Comparison of ENCODE assay signal across 34 mouse cellular contexts in the genomic region with DNA sequence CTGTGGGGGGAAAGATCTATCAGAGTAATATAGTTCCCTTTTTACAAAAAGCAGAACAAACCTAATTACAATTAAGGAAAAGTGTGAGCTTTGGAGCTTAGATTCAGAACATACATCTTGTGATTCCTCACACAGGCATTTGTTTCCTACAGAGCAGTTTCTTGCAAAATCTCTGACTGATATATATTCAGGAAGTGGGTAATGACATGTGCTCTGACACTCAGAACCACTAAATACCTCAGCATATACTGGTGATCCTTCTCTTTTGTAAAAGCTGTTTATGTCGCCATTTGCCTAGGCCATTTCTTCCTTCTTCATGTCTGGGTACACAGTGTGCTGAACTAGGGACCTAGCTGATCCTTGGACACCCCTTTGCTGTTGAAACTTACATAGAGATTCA. TPM values are rescaled to one million over a fixed set of nuclear protein-coding genes. Genes with fewer than 3 reads are reported as not detected.
DNase-seq lines count a peak whose midpoint lies in the region; ATAC-seq and TF ChIP-seq lines count a peak whose summit lies in the region.
"Had no signal": no experiment of that assay in that cellular context is flagged by ENCODE, and none has a peak within 500 bp of the region (broad histone marks: within the 10 kb centered on the region; RNA-seq: fewer than 3 reads in every experiment).

No protein-coding gene starts in this region.

- no peak overlapping the region for H3ac ChIP-seq in C2C12 (ENCODE audit: control insufficient read depth, insufficient read length, low read depth)

- H3K4me3 ChIP-seq in C2C12 (ENCODE audit: insufficient read depth, poor library complexity, severe bottlenecking) = no peak overlapping the region
- H3K4me3 ChIP-seq: embryonic facial prominence, embryonic 10.5 days; heart, embryonic 15.5 days; hindbrain, embryonic 15.5 days; lung, embryonic 15.5 days; midbrain, embryonic 10.5 days; stomach, embryonic 15.5 days had no signal

- no peak for TF ChIP-seq CTCF in C2C12 (IDR thresholded peaks at IDR 0.05; ENCODE audit: control insufficient read depth, insufficient read depth, insufficient read length)

- no peaks in the 10 kb centered on the region for H3K36me3 ChIP-seq in C2C12 (ENCODE audit: control insufficient read depth, insufficient read depth)
- H3K36me3 ChIP-seq: embryonic facial prominence, embryonic 10.5 days; heart, embryonic 15.5 days; hindbrain, embryonic 15.5 days; lung, embryonic 15.5 days; midbrain, embryonic 10.5 days; stomach, embryonic 15.5 days had no signal

- peak; percentile 1 for DNase-seq in lung, postnatal 25 days (ENCODE audit: low spot score)
- DNase-seq in lung, postnatal 14 days = no peak
- DNase-seq in cerebellum, adult 8-10 months = no peak
- DNase-seq in adrenal gland, postnatal 4 days (ENCODE audit: low spot score in 2 of 2) = no peak
- no peak for DNase-seq in gastrocnemius, adult 18-20 months (ENCODE audit: low spot score)
- DNase-seq: adrenal gland, postnatal 36 days; cerebellum, adult 9-11 months; forebrain, postnatal 0 days; gastrocnemius, postnatal 36 days; heart, postnatal 4 days; kidney, adult 8-10 months; kidney, postnatal 14 days; right cerebral cortex, postnatal 4 days; thymus, adult 2 months; thymus, postnatal 4 days had no signal

- no peaks in the 10 kb centered on the region for H3K79me2 ChIP-seq in C2C12 (ENCODE audit: control insufficient read depth, insufficient read depth)

- no peaks in the 10 kb centered on the region for H3K27me3 ChIP-seq in C2C12 (ENCODE audit: control insufficient read depth, insufficient read depth, insufficient read length)
- H3K27me3 ChIP-seq: heart, embryonic 15.5 days; hindbrain, embryonic 15.5 days; lung, embryonic 15.5 days; stomach, embryonic 15.5 days had no signal

- H3K79me3 ChIP-seq in C2C12 (ENCODE audit: low read depth) = no peaks in the 10 kb centered on the region

- peak; percentile 80 for ATAC-seq in common myeloid progenitor, adult 5-6 weeks (replicated peaks; ENCODE audit: low read depth, poor library complexity, severe bottlenecking)
- peak; percentile 52 for ATAC-seq in monocyte, adult 5-6 weeks (replicated peaks; ENCODE audit: insufficient number of reproducible peaks, low FRiP score, low TSS enrichment, poor library complexity, severe bottlenecking)
- ATAC-seq: forebrain, postnatal 0 days; midbrain, embryonic 16.5 days; Patski had no signal

TF ChIP-seq in C2C12, 6 proteins besides CTCF, POLR2A, EP300 and RAD21:
- TF ChIP-seq FOSL1 (IDR thresholded peaks at IDR 0.05; ENCODE audit: insufficient read depth, low read length, poor library complexity, severe bottlenecking) (no peak), CEBPB (IDR thresholded peaks at IDR 0.05; ENCODE audit: low read depth) (peak; percentile 16), MYOD1 (IDR thresholded peaks at IDR 0.05; ENCODE audit: control insufficient read depth, insufficient read length, low read depth) (no peak), MAX (IDR thresholded peaks at IDR 0.05) (no peak), MYOG (IDR thresholded peaks at IDR 0.05; ENCODE audit: control insufficient read depth, extremely low read depth, insufficient read length) (no peak)
TF ChIP-seq in C2C12: peak in this region for 1.

RNA-seq across cellular contexts. Expression of a gene that starts 2.8 kb away (rescaled TPM):
- polyA plus RNA-seq in C2C12 (2012; fragmentation: generic; extraction: Trizol) = not detected
- 0.69 TPM in 1 of 2 replicates, not detected in the other for total RNA-seq in common myeloid progenitor, adult 5-6 weeks (2017)
- total RNA-seq in monocyte, adult 5-6 weeks (2017) = not detected in 3 replicates
- not detected for total RNA-seq in adrenal gland, postnatal 4 days (2021)
- not detected for total RNA-seq in gastrocnemius, adult 18-20 months (2021)
- total RNA-seq: adrenal gland, adult 18-20 months; adrenal gland, postnatal 36 days; forebrain, postnatal 0 days; gastrocnemius, postnatal 36 days; heart, postnatal 4 days; layer of hippocampus, adult 18-20 months; left cerebral cortex, adult 18-20 months; left cerebral cortex, postnatal 36 days had no signal
- polyA plus RNA-seq: embryonic facial prominence, embryonic 10.5 days; forebrain, postnatal 0 days; heart, embryonic 15.5 days; hindbrain, embryonic 15.5 days; intestine, embryonic 14.5 days; limb, embryonic 14.5 days; liver, embryonic 14.5 days; lung, embryonic 15.5 days; midbrain, embryonic 10.5 days; midbrain, embryonic 16.5 days; neural tube, embryonic 14.5 days; Patski; stomach, embryonic 15.5 days; thymus, adult 2 months had no signal
